Mouse (Mus musculus): Measurements from ENCODE around the gene Amh. TPM values are rescaled to one million over a fixed set of nuclear protein-coding genes. Genes with fewer than 3 reads are reported as not detected.
"Not testable (repeated sequence)": the region's sequence is repeated elsewhere in the genome, so short reads cannot be mapped to it uniquely, and the experiment has no call there.

Amh gene
- total RNA-seq, 2 experiments from 2014 or later: 1.2 to 2.0 TPM

- no peak for DNase-seq (ENCODE audit: low spot score in 2 of 2)
- intact Hi-C loops (cut with DNase I): no loop called here
Observed at GRCm38 (mm10) chr10:80802996-80803395, 2.0 kb upstream of the Amh start.

GRCm38 (mm10) chr10:80804340-80804739 lies 703 bp upstream of the Amh start:
- intact Hi-C loops (cut with DNase I): no loop called here
- no peak for DNase-seq (ENCODE audit: low spot score in 2 of 2)

- intact Hi-C loops (cut with DNase I): loop anchor here (5.0 kb wide), 1 partner anchor 48 kb away; the partner anchor contains the start of gene Dot1l
- no peak for DNase-seq (ENCODE audit: low spot score in 2 of 2)
Observed at GRCm38 (mm10) chr10:80805322-80805721, 279 bp downstream of the Amh start.

- intact Hi-C loops (cut with DNase I): loop anchor here (5.0 kb wide), 1 partner anchor 49 kb away; the partner anchor contains the start of gene Dot1l
Observed at GRCm38 (mm10) chr10:80805925-80806324, 882 bp downstream of the Amh start.

GRCm38 (mm10) chr10:80806341-80807056 lies 1.5 kb downstream of the Amh start:
- intact Hi-C loops (cut with DNase I): loop anchor here (5.0 kb wide), 1 partner anchor 49 kb away; the partner anchor contains the start of gene Dot1l
- peak in 1 of 2 experiments; percentile 33 for DNase-seq (ENCODE audit: low spot score in 2 of 2)

More at GRCm38 (mm10) chr10:80805925-80806324, 882 bp downstream of the Amh start:
- DNase-seq (ENCODE audit: low spot score in 2 of 2): peak; percentile 69 to 73

- intact Hi-C loops (cut with DNase I): loop anchor here (5.0 kb wide), 1 partner anchor 50 kb away; the partner anchor contains the start of gene Dot1l
- peak; percentile 91 to 93 for DNase-seq (ENCODE audit: low spot score in 2 of 2)
Observed at GRCm38 (mm10) chr10:80807057-80807627, 2.1 kb downstream of the Amh start.

GRCm38 (mm10) chr10:80808099-80808984 lies 3.3 kb downstream of the Amh start:
- DNase-seq (ENCODE audit: low spot score in 2 of 2): peak in 1 of 2 experiments; percentile 47
- intact Hi-C loops (cut with DNase I): loop anchor here (5.0 kb wide), 1 partner anchor 51 kb away; the partner anchor contains the start of gene Dot1l

GRCm38 (mm10) chr10:80808985-80809632 lies 4.1 kb downstream of the Amh start:
- intact Hi-C loops (cut with DNase I): loop anchor here (5.0 kb wide), 1 partner anchor 52 kb away; the partner anchor contains the start of gene Dot1l
- DNase-seq (ENCODE audit: low spot score in 2 of 2): peak in 1 of 2 experiments; percentile 55

- no peak for DNase-seq (ENCODE audit: low spot score in 2 of 2)
- intact Hi-C loops (cut with DNase I): no loop called here
Observed at GRCm38 (mm10) chr10:80810084-80810483, 5.0 kb downstream of the Amh start.

GRCm38 (mm10) chr10:80812391-80813041 lies 7.5 kb downstream of the Amh start:
- intact Hi-C loops (cut with DNase I): no loop called here

GRCm38 (mm10) chr10:80813366-80813765 lies 8.3 kb downstream of the Amh start, which contains the start of gene Jsrp1:
Jsrp1 (minus strand) TSS chr10:80813498.
- intact Hi-C loops (cut with DNase I): no loop called here
- DNase-seq (ENCODE audit: low spot score in 2 of 2): no peak

More at GRCm38 (mm10) chr10:80812391-80813041, 7.5 kb downstream of the Amh start:
- no peak for DNase-seq (ENCODE audit: low spot score in 2 of 2)

GRCm38 (mm10) chr10:80814800-80815199 lies 9.8 kb downstream of the Amh start:
- intact Hi-C loops (cut with DNase I): no loop called here
- no peak for DNase-seq (ENCODE audit: low spot score in 2 of 2)

- intact Hi-C loops (cut with DNase I); DNase-seq (ENCODE audit: low spot score in 2 of 2): not testable (repeated sequence)
Observed at GRCm38 (mm10) chr10:80816303-80816702, 11.3 kb downstream of the Amh start.

GRCm38 (mm10) chr10:80817164-80817563 lies 12.1 kb downstream of the Amh start:
- intact Hi-C loops (cut with DNase I): no loop called here
- no peak for DNase-seq (ENCODE audit: low spot score in 2 of 2)

GRCm38 (mm10) chr10:80817955-80818354 lies 12.9 kb downstream of the Amh start:
- intact Hi-C loops (cut with DNase I): loop anchor here (2.0 kb wide), 1 partner anchor 61 kb away; no protein-coding TSS in a partner anchor
- not testable (repeated sequence) for DNase-seq (ENCODE audit: low spot score in 2 of 2)

- intact Hi-C loops (cut with DNase I): loop anchor here (2.0 kb wide), 1 partner anchor 60 kb away; no protein-coding TSS in a partner anchor
Observed at GRCm38 (mm10) chr10:80818599-80819281, 13.7 kb downstream of the Amh start.

GRCm38 (mm10) chr10:80819406-80819805 lies 14.4 kb downstream of the Amh start:
- intact Hi-C loops (cut with DNase I): loop anchor here (2.0 kb wide), 1 partner anchor 59 kb away; no protein-coding TSS in a partner anchor

More at GRCm38 (mm10) chr10:80818599-80819281, 13.7 kb downstream of the Amh start:
- DNase-seq (ENCODE audit: low spot score in 2 of 2): no peak

GRCm38 (mm10) chr10:80821991-80822390 lies 16.9 kb downstream of the Amh start:
- intact Hi-C loops (cut with DNase I): loop anchor here (10.0 kb wide), 1 partner anchor 173 kb away; no protein-coding TSS in a partner anchor
- DNase-seq (ENCODE audit: low spot score in 2 of 2): no peak

More at GRCm38 (mm10) chr10:80819406-80819805, 14.4 kb downstream of the Amh start:
- DNase-seq (ENCODE audit: low spot score in 2 of 2): no peak
